Mouse (Mus musculus) ES-E14 (cell line): ENCODE measurements at regions not wholly inside any gene's neighbourhood (a gene's known extent, or its start where the extent isn't known, plus 50 kb on each side); places are given as distances from the start of the nearest gene placed in this dataset.

Experiments
- MAFK ChIP-seq: IDR thresholded peaks from 2 replicates; pipeline ENCODE4 v1.6.1; 2014; ENCODE audit warnings: mild to moderate bottlenecking, low read depth, low read length, inconsistent platforms; ENCODE audit not compliant: insufficient read depth
- ZNF384 ChIP-seq: IDR thresholded peaks from 2 replicates; pipeline ENCODE4 v1.6.1; 2012; ENCODE audit warnings: low read depth, low read length, inconsistent platforms

GRCm38 (mm10) chr14:58608216-58608615, 534.5 kb downstream of the 1700129C05Rik start:
- TF ChIP-seq MAFK (no peak), ZNF384 (no peak)
